Mouse (Mus musculus) spleen, adult 2 months (tissue): ENCODE measurements at regions not wholly inside any gene's neighbourhood (a gene's known extent, or its start where the extent isn't known, plus 50 kb on each side); places are given as distances from the start of the nearest gene placed in this dataset.

ENCODE experiments used
- DNase-seq, 2 experiments: peaks; one replicate each; pipeline versions ENCODE4 v3.0.0 to v3.0.0-alpha.2; 2012 to 2021; ENCODE audit warnings: low spot score in 2 of 2, low read depth in 1 of 2
- H3K27ac ChIP-seq: fragments of 200-500 bp; 2 replicates; pipeline ENCODE4 v1.5.1; 2012; ENCODE audit warnings: low read length, inconsistent platforms; ENCODE audit not compliant: insufficient read depth
- H3K27me3 ChIP-seq: fragments of 200-500 bp; 2 replicates; pipeline ENCODE4 v1.6.1; 2012; ENCODE audit warnings: mild to moderate bottlenecking, moderate library complexity, low read length, inconsistent platforms; ENCODE audit not compliant: control insufficient read depth, insufficient read depth
- H3K36me3 ChIP-seq: fragments of 200-500 bp; 2 replicates; pipeline ENCODE4 v1.6.1; 2012; ENCODE audit warnings: mild to moderate bottlenecking, low read length, inconsistent platforms; ENCODE audit not compliant: control insufficient read depth, insufficient read depth
- H3K4me1 ChIP-seq: fragments of 200-500 bp; 2 replicates; pipeline ENCODE4 v1.6.1; 2011; ENCODE audit warnings: inconsistent platforms; ENCODE audit not compliant: control insufficient read depth, insufficient read depth, insufficient read length
- H3K4me3 ChIP-seq: fragments of 200-500 bp; 2 replicates; pipeline ENCODE4 v1.5.1; 2011; ENCODE audit warnings: mild to moderate bottlenecking, inconsistent platforms; ENCODE audit not compliant: insufficient read depth, insufficient read length; ENCODE audit errors: extremely low read depth
- CTCF ChIP-seq: fragments of 200-500 bp; IDR thresholded peaks from 2 replicates; pipeline ENCODE4 v1.5.1; 2011; ENCODE audit warnings: mild to moderate bottlenecking, inconsistent platforms; ENCODE audit not compliant: insufficient read depth, insufficient read length, insufficient replicate concordance; ENCODE audit errors: extremely low read depth
- POLR2A ChIP-seq: fragments of 200-500 bp; IDR thresholded peaks from 2 replicates; pipeline ENCODE4 v1.6.1; 2011; ENCODE audit warnings: low read depth, low read length, inconsistent platforms
- WGBS: fragments of 180-500 bp; shearing (Covaris S2); methylation state at CpG from one replicate; pipeline ENCODE4 v1.1.7; 2018; 5-methylcytosine and 5-hydroxymethylcytosine counted together

- no peak for TF ChIP-seq POLR2A
- no peak for TF ChIP-seq CTCF
- 50% methylated on average over 5 of the region's 5 CpGs for WGBS
- no peaks in the 10 kb centered on the region for H3K4me1 ChIP-seq
- DNase-seq, result no peak
- no peak overlapping the region for H3K4me3 ChIP-seq
- H3K36me3 ChIP-seq, result no peaks in the 10 kb centered on the region
- 0 out of 2 replicates have a peak, but pooled peaks cover 1% of the 10 kb centered on the region for H3K27me3 ChIP-seq
- no peak overlapping the region for H3K27ac ChIP-seq
These were observed 71.5 kb upstream of the Smyd2 start for GRCm38 (mm10) chr1:189993706-189994105.

DNA sequence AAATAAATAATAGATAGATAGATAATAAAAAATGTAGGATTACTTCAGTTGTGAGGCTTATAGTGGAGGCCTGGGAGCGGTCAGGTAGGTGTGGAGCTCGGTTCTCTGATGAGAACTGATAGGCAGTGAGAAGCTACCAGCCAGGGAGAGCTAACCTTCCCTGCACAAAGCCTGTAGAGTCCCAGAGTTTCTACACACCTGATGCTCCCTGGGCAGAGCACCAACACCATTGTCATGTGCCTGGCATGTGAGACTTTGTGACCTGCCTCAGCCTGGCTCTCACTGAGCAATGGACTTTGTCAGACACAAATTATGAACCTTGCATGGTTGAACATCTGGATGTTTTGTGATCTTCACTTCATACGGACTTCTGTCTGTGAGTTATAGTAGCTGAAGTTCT lies 71.1 kb upstream of the Smyd2 start:
- WGBS, result 86% methylated on average over 3 of the region's 3 CpGs
- TF ChIP-seq CTCF, result no peak
- no peak for TF ChIP-seq POLR2A
- no peak for DNase-seq

DNA sequence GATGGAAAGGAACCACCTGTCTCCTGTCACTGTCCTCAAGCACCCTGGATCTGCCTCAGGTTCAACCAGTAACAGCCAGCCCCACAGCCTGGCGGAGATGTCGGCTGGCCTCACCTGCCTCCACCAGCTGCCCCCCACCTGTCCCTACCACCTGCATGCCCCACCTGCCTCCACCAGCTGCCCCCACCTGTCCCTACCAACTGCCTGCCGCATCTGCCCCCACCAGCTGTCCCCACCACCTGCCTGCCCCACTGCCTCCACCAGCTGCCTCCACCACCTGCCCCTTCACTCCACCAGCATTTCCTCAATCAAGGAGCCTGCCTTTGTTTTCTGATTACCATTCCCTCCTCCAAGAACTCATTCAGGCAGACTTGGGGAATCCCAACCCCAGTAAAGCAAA lies 68.9 kb upstream of the Smyd2 start:
- Histone ChIP-seq H3K4me3 (no peak overlapping the region), H3K36me3 (no peaks in the 10 kb centered on the region), H3K27ac (no peak overlapping the region), H3K27me3 (0 out of 2 replicates have a peak, but pooled peaks cover 1% of the 10 kb centered on the region), H3K4me1 (no peaks in the 10 kb centered on the region)
- 93% methylated on average over 3 of the region's 3 CpGs for WGBS
- no peak for TF ChIP-seq CTCF
- TF ChIP-seq POLR2A, result no peak
- DNase-seq, result no peak

More for the DNA sequence above, 71.1 kb upstream of the Smyd2 start:
- no peak overlapping the region for H3K4me3 ChIP-seq
- H3K27ac ChIP-seq, result no peak overlapping the region
- no peaks in the 10 kb centered on the region for H3K36me3 ChIP-seq
- no peaks in the 10 kb centered on the region for H3K4me1 ChIP-seq
- 0 out of 2 replicates have a peak, but pooled peaks cover 1% of the 10 kb centered on the region for H3K27me3 ChIP-seq

DNA sequence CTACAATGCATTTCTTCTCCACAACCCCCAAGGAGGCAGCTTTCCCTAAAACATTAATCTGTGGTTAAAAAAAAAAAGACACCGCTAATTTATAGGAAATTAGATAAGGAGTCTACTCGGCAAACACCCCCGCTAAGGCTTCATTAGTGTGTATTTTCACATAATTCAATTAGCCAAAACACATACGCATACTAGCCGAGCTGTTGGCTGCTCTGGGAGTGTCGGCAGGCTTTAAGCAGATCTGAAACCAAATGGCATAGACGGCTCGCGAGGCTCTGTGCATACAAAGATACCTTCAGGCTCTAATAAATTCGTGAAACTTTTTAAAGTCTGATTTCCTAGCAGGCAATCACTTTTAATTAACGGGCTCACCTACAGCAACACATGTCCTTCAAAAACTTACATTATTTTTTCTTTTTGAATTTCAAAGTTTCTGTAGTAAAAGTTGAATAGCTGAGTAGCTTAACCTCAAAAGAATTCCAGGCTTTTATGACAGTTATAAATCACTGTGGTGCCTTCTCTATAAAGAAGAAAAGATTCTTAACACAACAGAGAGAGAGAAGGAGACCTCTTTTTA lies 68.0 kb upstream of the Smyd2 start:
- no peak overlapping the region for H3K27ac ChIP-seq
- H3K36me3 ChIP-seq, result no peaks in the 10 kb centered on the region
- H3K4me1 ChIP-seq, result no peaks in the 10 kb centered on the region
- 34% methylated on average over 11 of the region's 11 CpGs for WGBS
- no peak for DNase-seq
- no peak overlapping the region for H3K4me3 ChIP-seq
- no peak for TF ChIP-seq CTCF
- TF ChIP-seq POLR2A, result no peak
- H3K27me3 ChIP-seq, result 0 out of 2 replicates have a peak, but pooled peaks cover 1% of the 10 kb centered on the region

GRCm38 (mm10) chr1:189989376-189989775 lies 67.2 kb upstream of the Smyd2 start:
- H3K4me3 ChIP-seq, result no peak overlapping the region
- 34% methylated on average over 14 of the region's 14 CpGs for WGBS
- no peaks in the 10 kb centered on the region for H3K4me1 ChIP-seq
- TF ChIP-seq POLR2A, result no peak
- H3K36me3 ChIP-seq, result no peaks in the 10 kb centered on the region
- no peak overlapping the region for H3K27ac ChIP-seq
- H3K27me3 ChIP-seq, result 0 out of 2 replicates have a peak, but pooled peaks cover 1% of the 10 kb centered on the region
- DNase-seq, result no peak

GRCm38 (mm10) chr1:189988864-189989263 lies 66.7 kb upstream of the Smyd2 start:
- Histone ChIP-seq H3K4me1 (no peaks in the 10 kb centered on the region), H3K27ac (no peak overlapping the region), H3K27me3 (0 out of 2 replicates have a peak, but pooled peaks cover 1% of the 10 kb centered on the region), H3K4me3 (no peak overlapping the region), H3K36me3 (no peaks in the 10 kb centered on the region)
- no peak for DNase-seq
- TF ChIP-seq POLR2A (no peak), CTCF (no peak)
- WGBS, result 91% methylated on average over 3 of the region's 3 CpGs

- TF ChIP-seq POLR2A (no peak), CTCF (no peak)
- H3K27me3 ChIP-seq, result no peaks in the 10 kb centered on the region
- no peak overlapping the region for H3K27ac ChIP-seq
- H3K4me3 ChIP-seq, result no peak overlapping the region
- no peaks in the 10 kb centered on the region for H3K4me1 ChIP-seq
- DNase-seq, result no peak
- WGBS, result 78% methylated on average over 11 of the region's 11 CpGs
- no peaks in the 10 kb centered on the region for H3K36me3 ChIP-seq
These were observed 63.5 kb upstream of the Smyd2 start for GRCm38 (mm10) chr1:189985516-189986205.
